Mouse (Mus musculus) left cerebral cortex, postnatal 10 days (tissue): ENCODE measurements around the gene Pla2g7. TPM values are rescaled to one million over a fixed set of nuclear protein-coding genes. Genes with fewer than 3 reads are reported as not detected.

Experiments used
- DNase-seq, 2 experiments: peaks; one replicate each; pipeline ENCODE4 v3.0.0; 2021 to 2022; ENCODE audit warnings: low spot score in 2 of 2, mixed read lengths in 1 of 2; ENCODE audit errors: extremely low spot score in 1 of 2
- intact Hi-C: fragments of 180-260 bp; cut with DNase I; formaldehyde crosslinking; loops from one replicate; pipeline ENCODE4 v1.15.1; 2025
- total RNA-seq, 2 experiments: library from RNA; stranded (reverse); gene quantifications; 2 replicates each; pipeline ENCODE4 v1.2.3; 2021

The Pla2g7 gene
- total RNA-seq, 2 experiments from 2014 or later = 48.4 to 51.9 TPM

GRCm38 (mm10) chr17:43630427-43630760 lies 62.5 kb downstream of the Pla2g7 start:
- intact Hi-C loops = no loop called here
- no peak for DNase-seq

GRCm38 (mm10) chr17:43637146-43637545 lies 69.2 kb downstream of the Pla2g7 start:
- intact Hi-C loops = no loop called here
- DNase-seq = no peak

- intact Hi-C loops = no loop called here
These were observed 72.9 kb downstream of the Pla2g7 start for GRCm38 (mm10) chr17:43640825-43641224.

GRCm38 (mm10) chr17:43643191-43643590 lies 75.3 kb downstream of the Pla2g7 start:
- no peak for DNase-seq
- intact Hi-C loops = no loop called here

More at GRCm38 (mm10) chr17:43640825-43641224, 72.9 kb downstream of the Pla2g7 start:
- no peak for DNase-seq

GRCm38 (mm10) chr17:43644375-43644774 lies 76.5 kb downstream of the Pla2g7 start:
- no peak for DNase-seq
- intact Hi-C loops = no loop called here

- intact Hi-C loops = no loop called here
- DNase-seq = no peak
These were observed 77.2 kb downstream of the Pla2g7 start for GRCm38 (mm10) chr17:43645136-43645535.

GRCm38 (mm10) chr17:43646925-43647324 lies 79.0 kb downstream of the Pla2g7 start:
- no peak for DNase-seq
- intact Hi-C loops = no loop called here

GRCm38 (mm10) chr17:43649641-43650436 lies 81.9 kb downstream of the Pla2g7 start:
- DNase-seq = no peak
- intact Hi-C loops = no loop called here

GRCm38 (mm10) chr17:43651314-43652046 lies 83.6 kb downstream of the Pla2g7 start:
- no peak for DNase-seq
- intact Hi-C loops = no loop called here

Other genes with a start within 250 kb of the Pla2g7 start
- gene Adgrf5, start 207.6 kb upstream of the Pla2g7 start, total RNA-seq = 10 to 100 TPM; 25.6 to 29.3 TPM
- under 1 TPM in 1 of 2 experiments, not detected in 1; 0.12 TPM for gene Mep1a, start 65.3 kb upstream of the Pla2g7 start, total RNA-seq
- gene Ankrd66, start 24.5 kb upstream of the Pla2g7 start, total RNA-seq = not detected
- gene Tdrd6, start 62.2 kb downstream of the Pla2g7 start, total RNA-seq = 1 to 10 TPM; 1.4 to 2.2 TPM
- 10 to 100 TPM; 39.5 to 40.9 TPM for gene Slc25a27, start 99.1 kb downstream of the Pla2g7 start, total RNA-seq
- gene Cyp39a1, start 99.3 kb downstream of the Pla2g7 start, total RNA-seq = 1 to 10 TPM; 1.4 to 1.7 TPM
- 10 to 100 TPM; 65.5 to 70.4 TPM for gene Rcan2, start 233.3 kb downstream of the Pla2g7 start, total RNA-seq